Mouse (Mus musculus) midbrain, embryonic 16.5 days (tissue): ENCODE results near the gene Gse1. TPM values are rescaled to one million over a fixed set of nuclear protein-coding genes. Genes with fewer than 3 reads are reported as not detected.

Experiments
- ATAC-seq: fragments of 200-750 bp; cut with Nextera tagmentation; 2 replicates; pipeline ENCODE4 v1.8.0; 2017; ENCODE audit warnings: moderate TSS enrichment
- H3K27ac ChIP-seq: fragments of 300-500 bp; sonication (generic); 2 replicates; pipeline ENCODE4 v1.5.1; 2014; ENCODE audit warnings: mild to moderate bottlenecking, low read length, mixed read lengths
- H3K27me3 ChIP-seq: fragments of 300-500 bp; sonication (generic); 2 replicates; pipeline ENCODE4 v1.6.1; 2014; ENCODE audit warnings: low read depth, low read length, mixed read lengths; ENCODE audit not compliant: control insufficient read depth, insufficient read depth
- H3K36me3 ChIP-seq: fragments of 300-500 bp; sonication (generic); 2 replicates; pipeline ENCODE4 v1.6.1; 2014; ENCODE audit warnings: mild to moderate bottlenecking, low read length, moderate library complexity, mixed read lengths; ENCODE audit not compliant: control insufficient read depth, insufficient read depth
- H3K4me1 ChIP-seq: fragments of 300-500 bp; sonication (generic); 2 replicates; pipeline ENCODE4 v1.6.1; 2014; ENCODE audit warnings: mild to moderate bottlenecking, low read length, mixed read lengths; ENCODE audit not compliant: control insufficient read depth, insufficient read depth
- H3K4me2 ChIP-seq: fragments of 300-500 bp; sonication (generic); 2 replicates; pipeline ENCODE4 v1.6.1; 2014; ENCODE audit warnings: mild to moderate bottlenecking, low read length, mixed read lengths
- H3K4me3 ChIP-seq: fragments of 300-500 bp; sonication (generic); 2 replicates; pipeline ENCODE4 v1.5.1; 2014; ENCODE audit warnings: low read depth, mild to moderate bottlenecking, low read length, moderate library complexity, mixed read lengths
- H3K9ac ChIP-seq: fragments of 300-500 bp; sonication (generic); 2 replicates; pipeline ENCODE4 v1.6.1; 2014; ENCODE audit warnings: low read depth, low read length, mixed read lengths
- H3K9me3 ChIP-seq: fragments of 300-500 bp; sonication (generic); replicated peaks from 2 replicates; pipeline ENCODE4 v1.6.1; 2014; ENCODE audit warnings: mild to moderate bottlenecking, low read length, mixed read lengths; ENCODE audit not compliant: control insufficient read depth, poor library complexity, severe bottlenecking
- WGBS: fragments of 180-500 bp; shearing (Covaris S2); extraction: QIAGEN DNeasy Blood & Tissue Kit; methylation state at CpG from one replicate; pipeline ENCODE4 v1.1.7; 2014; 5-methylcytosine and 5-hydroxymethylcytosine counted together
- polyA plus RNA-seq: library from polyadenylated mRNA; unstranded; fragments of >200 nt; fragmentation: Nextera tagmentation; extraction: Ambion mirVana; gene quantifications from 2 replicates; pipeline ENCODE4 v1.2.1, GENCODE M21; 2015

The Gse1 gene
- polyA plus RNA-seq, 1 experiment from 2014 or later = 13.3 TPM

DNA sequence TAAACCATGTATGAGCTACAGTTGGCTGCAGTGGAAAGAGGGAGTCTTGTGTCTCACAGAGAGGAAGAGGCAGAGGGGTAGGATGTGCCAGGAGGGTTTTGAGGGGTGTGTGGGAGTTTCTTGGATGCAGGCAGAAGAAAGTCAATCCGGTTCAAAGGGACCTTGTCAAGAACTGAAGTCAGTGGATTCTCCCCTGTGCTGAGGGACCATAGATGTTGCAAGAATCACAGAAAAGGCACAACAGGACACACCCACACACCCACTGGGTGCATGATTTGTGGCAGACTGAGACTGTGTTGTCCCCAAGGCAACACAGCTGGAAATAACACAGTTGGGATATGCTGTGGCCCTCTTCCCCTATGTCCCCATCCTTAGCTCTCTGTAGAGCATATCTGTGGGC, 209.0 kb downstream of the Gse1 start:
- WGBS = 100% methylated on average over 1 of the region's 1 CpGs
- Histone ChIP-seq H3K4me2 (no peak overlapping the region), H3K9me3 (no peaks in the 10 kb centered on the region), H3K4me1 (peaks cover 42% of the 10 kb centered on the region), H3K27ac (peak overlapping the region; percentile 40), H3K36me3 (no peaks in the 10 kb centered on the region), H3K9ac (peak overlapping the region; percentile 32), H3K27me3 (no peaks in the 10 kb centered on the region), H3K4me3 (no peak overlapping the region)
- no peak for ATAC-seq

DNA sequence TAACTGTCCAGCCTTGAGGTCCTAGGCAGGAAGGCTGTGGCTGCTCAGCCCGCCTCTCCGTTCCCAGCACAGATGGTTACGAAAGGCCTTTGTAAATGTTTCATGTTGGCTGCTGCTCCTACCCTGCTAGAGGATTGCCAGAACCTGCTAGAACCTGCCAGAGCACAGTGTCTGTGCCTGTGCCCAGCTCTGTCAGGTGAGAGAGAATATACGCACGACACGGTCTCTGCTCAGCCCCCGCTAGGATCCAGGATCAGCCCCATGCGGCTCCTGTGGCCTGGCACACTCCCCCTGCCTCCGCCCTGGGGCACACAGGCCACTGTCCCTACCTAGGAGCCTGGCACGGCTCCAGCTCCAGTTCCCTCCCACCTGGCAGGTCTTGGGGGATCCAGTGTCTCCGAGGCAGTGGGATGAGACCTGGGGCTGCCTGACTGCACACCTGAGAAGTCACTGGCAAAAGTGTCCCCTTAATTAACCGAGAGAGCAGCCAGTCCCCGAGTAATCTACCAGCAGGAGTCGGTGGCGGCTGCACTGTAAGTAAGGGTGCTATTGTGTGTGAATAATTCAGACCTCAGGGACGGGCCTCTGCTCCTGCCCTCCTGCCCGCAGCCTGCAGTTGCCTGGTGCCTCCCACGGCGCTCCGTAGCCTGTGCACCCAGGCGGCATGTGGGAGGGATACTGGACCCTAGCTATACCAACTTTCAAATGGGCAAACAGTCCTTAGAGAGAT, 209.6 kb downstream of the Gse1 start:
- ATAC-seq = no peak
- 46% methylated on average over 21 of the region's 21 CpGs for WGBS
- Histone ChIP-seq H3K27me3 (no peaks in the 10 kb centered on the region), H3K27ac (peak overlapping the region; percentile 40), H3K4me1 (peaks cover 42% of the 10 kb centered on the region), H3K4me3 (no peak overlapping the region), H3K9me3 (no peaks in the 10 kb centered on the region), H3K9ac (peak overlapping the region; percentile 32), H3K36me3 (no peaks in the 10 kb centered on the region), H3K4me2 (no peak overlapping the region)

- H3K4me1 ChIP-seq = peaks cover 42% of the 10 kb centered on the region
- H3K27me3 ChIP-seq = no peaks in the 10 kb centered on the region
- H3K9me3 ChIP-seq = no peaks in the 10 kb centered on the region
- ATAC-seq = peak; percentile 61
- no peaks in the 10 kb centered on the region for H3K36me3 ChIP-seq
- H3K27ac ChIP-seq = peak overlapping the region; percentile 69
- H3K4me3 ChIP-seq = no peak overlapping the region
- peak overlapping the region; percentile 5; the same call in 1 of the 2 replicates for H3K9ac ChIP-seq
- peak overlapping the region; percentile 17; the same call in 1 of the 2 replicates for H3K4me2 ChIP-seq
- WGBS = 3% methylated on average over 19 of the region's 19 CpGs
Observed at GRCm38 (mm10) chr8:120439309-120439708, 211.1 kb downstream of the Gse1 start.

GRCm38 (mm10) chr8:120440739-120441138, 212.5 kb downstream of the Gse1 start:
- H3K27me3 ChIP-seq = no peaks in the 10 kb centered on the region
- no peak overlapping the region for H3K4me3 ChIP-seq
- no peaks in the 10 kb centered on the region for H3K9me3 ChIP-seq
- WGBS = 41% methylated on average over 12 of the region's 12 CpGs
- 0 out of 2 replicates have a peak, but pooled peaks have one; percentile 9 for ATAC-seq
- H3K4me2 ChIP-seq = no peak overlapping the region
- peaks cover 42% of the 10 kb centered on the region for H3K4me1 ChIP-seq
- peak overlapping the region; percentile 45 for H3K27ac ChIP-seq
- 0 out of 2 replicates have a peak overlapping the region, but pooled peaks have one; percentile 42 for H3K9ac ChIP-seq
- H3K36me3 ChIP-seq = no peaks in the 10 kb centered on the region

DNA sequence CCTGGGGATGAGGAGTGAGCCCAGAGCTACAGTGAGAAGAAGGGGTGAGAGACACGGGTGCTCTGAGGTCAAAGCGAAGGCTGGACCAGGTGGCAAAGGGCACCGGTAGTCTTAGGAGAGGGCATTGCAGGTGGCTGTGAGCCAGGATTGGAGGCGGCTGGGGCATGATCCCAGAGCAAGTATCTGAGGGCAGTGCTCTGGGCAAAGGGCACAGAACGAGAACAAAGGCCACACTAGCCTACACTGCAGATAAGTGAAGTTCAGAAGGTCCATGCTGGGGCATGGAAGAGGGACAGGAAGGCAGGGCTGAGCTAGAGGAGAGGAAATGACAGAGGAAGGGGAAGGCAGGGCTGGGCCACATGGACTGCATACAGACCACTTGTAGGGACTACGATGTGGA, 213.4 kb downstream of the Gse1 start:
- no peaks in the 10 kb centered on the region for H3K36me3 ChIP-seq
- no peak overlapping the region for H3K4me2 ChIP-seq
- no peak overlapping the region for H3K9ac ChIP-seq
- no peaks in the 10 kb centered on the region for H3K9me3 ChIP-seq
- no peak for ATAC-seq
- H3K4me3 ChIP-seq = no peak overlapping the region
- no peak overlapping the region for H3K27ac ChIP-seq
- H3K27me3 ChIP-seq = no peaks in the 10 kb centered on the region
- peaks cover 42% of the 10 kb centered on the region for H3K4me1 ChIP-seq
- WGBS = 78% methylated on average over 6 of the region's 6 CpGs

- no peak for ATAC-seq
- Histone ChIP-seq H3K4me2 (no peak overlapping the region), H3K9me3 (no peaks in the 10 kb centered on the region), H3K9ac (no peak overlapping the region), H3K4me1 (peaks cover 40% of the 10 kb centered on the region), H3K36me3 (no peaks in the 10 kb centered on the region), H3K27me3 (no peaks in the 10 kb centered on the region), H3K27ac (no peak overlapping the region), H3K4me3 (no peak overlapping the region)
- 66% methylated on average over 4 of the region's 4 CpGs for WGBS
Observed at GRCm38 (mm10) chr8:120442306-120443003, 214.2 kb downstream of the Gse1 start.

DNA sequence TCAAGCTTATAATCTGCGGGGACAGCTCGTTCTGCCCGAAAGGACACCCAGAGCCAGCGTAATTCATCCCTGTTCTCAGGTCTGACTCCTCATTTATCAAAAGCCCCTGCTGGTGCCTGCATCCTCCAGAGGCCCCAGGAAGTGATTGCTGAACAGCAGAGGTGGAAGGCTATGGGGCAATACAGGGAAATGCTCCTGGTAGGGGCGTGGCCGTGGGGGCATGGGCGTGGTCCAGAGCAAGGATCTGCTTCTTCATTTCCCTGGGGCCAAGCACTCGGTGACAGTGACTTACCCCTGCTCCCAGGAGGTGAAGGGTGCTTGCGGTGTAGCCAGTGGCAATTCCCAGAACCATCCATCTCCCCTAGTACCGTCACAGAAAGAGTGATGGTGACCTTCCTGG, 217.0 kb downstream of the Gse1 start:
- Histone ChIP-seq H3K9ac (no peak overlapping the region), H3K9me3 (no peaks in the 10 kb centered on the region), H3K4me1 (peaks cover 32% of the 10 kb centered on the region), H3K27me3 (no peaks in the 10 kb centered on the region), H3K27ac (no peak overlapping the region), H3K4me3 (no peak overlapping the region), H3K36me3 (no peaks in the 10 kb centered on the region), H3K4me2 (no peak overlapping the region)
- ATAC-seq = no peak
- WGBS = 64% methylated on average over 9 of the region's 10 CpGs

DNA sequence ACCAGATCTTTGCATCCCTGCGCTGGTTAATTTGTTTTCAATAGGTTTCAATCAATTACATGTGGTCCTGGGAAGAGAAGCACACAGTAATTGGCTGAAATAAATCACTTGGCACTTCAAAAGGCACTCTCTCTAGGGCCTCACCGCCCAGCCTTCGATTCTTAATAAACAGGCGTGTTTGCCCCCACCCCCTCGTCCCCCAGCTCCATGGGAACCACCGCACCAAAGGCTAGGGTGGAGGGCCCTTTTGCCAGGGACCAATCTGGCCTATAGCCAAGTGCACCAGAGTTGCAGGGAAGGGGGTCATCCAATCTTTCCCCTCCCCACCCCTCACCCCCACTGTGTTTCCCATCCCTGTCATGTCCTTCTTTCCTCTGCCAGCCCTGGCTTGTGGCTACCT, 219.9 kb downstream of the Gse1 start:
- H3K4me1 ChIP-seq = peaks cover 19% of the 10 kb centered on the region
- H3K27me3 ChIP-seq = no peaks in the 10 kb centered on the region
- H3K36me3 ChIP-seq = no peaks in the 10 kb centered on the region
- H3K9ac ChIP-seq = no peak overlapping the region
- ATAC-seq = no peak
- H3K9me3 ChIP-seq = no peaks in the 10 kb centered on the region
- WGBS = 13% methylated on average over 6 of the region's 6 CpGs
- no peak overlapping the region for H3K27ac ChIP-seq
- H3K4me2 ChIP-seq = no peak overlapping the region
- H3K4me3 ChIP-seq = no peak overlapping the region

DNA sequence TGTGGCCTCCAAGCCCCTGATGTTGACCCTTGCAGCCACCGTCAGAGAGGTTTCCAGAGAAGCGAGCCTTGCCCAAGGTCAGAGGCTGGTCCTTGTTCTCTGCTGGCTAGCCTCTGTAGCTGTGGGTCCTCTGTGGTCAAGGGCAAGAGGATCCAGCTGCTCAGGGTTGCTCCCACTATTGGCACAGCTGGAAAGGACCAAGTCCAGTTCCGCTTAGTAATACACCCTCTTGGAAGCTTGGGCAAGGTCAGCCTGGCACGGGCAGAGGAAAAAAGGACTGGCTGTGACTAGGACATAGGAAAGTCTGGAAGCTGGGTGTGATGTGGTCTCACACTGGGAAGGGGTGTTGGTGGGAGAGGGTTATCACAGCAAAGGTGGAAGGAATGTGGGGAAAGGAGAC, 220.9 kb downstream of the Gse1 start:
- Histone ChIP-seq H3K9me3 (no peaks in the 10 kb centered on the region), H3K27ac (peak overlapping the region; percentile 60), H3K36me3 (no peaks in the 10 kb centered on the region), H3K27me3 (no peaks in the 10 kb centered on the region), H3K4me1 (peaks cover 19% of the 10 kb centered on the region), H3K4me3 (no peak overlapping the region), H3K9ac (no peak overlapping the region; the same call in 1 of the 2 replicates), H3K4me2 (no peak overlapping the region)
- no peak for ATAC-seq
- WGBS = 87% methylated on average over 4 of the region's 4 CpGs
